Mouse (Mus musculus) NIH3T3 (cell line): ENCODE measurements around the gene Trpm7.

Source experiments
- DNase-seq: peaks from one replicate; pipeline ENCODE4 v3.0.0-alpha.2; 2012; ENCODE audit warnings: low read depth

Trpm7 gene

GRCm38 (mm10) chr2:126816644-126817347 lies 59.2 kb downstream of the Trpm7 start:
- DNase-seq = no peak

GRCm38 (mm10) chr2:126815822-126816221 lies 60.2 kb downstream of the Trpm7 start:
- DNase-seq = peak; percentile 46

- no peak for DNase-seq
These were observed 74.0 kb downstream of the Trpm7 start for GRCm38 (mm10) chr2:126801980-126802379.

- no peak for DNase-seq
These were observed 77.6 kb downstream of the Trpm7 start for GRCm38 (mm10) chr2:126798455-126798854.

GRCm38 (mm10) chr2:126795708-126796107 lies 80.3 kb downstream of the Trpm7 start:
- DNase-seq = peak; percentile 18

GRCm38 (mm10) chr2:126792611-126793010 lies 83.4 kb downstream of the Trpm7 start:
- DNase-seq = peak; percentile 53

- DNase-seq = no peak
These were observed 88.2 kb downstream of the Trpm7 start for GRCm38 (mm10) chr2:126787721-126788342.

- DNase-seq = no peak
These were observed 92.7 kb downstream of the Trpm7 start, which contains the start of gene Usp50 for GRCm38 (mm10) chr2:126783370-126783769. TSS of gene Usp50 (minus strand) at chr2:126783470.

- DNase-seq = peak; percentile 96
These were observed 93.6 kb downstream of the Trpm7 start for GRCm38 (mm10) chr2:126782433-126782832.

- no peak for DNase-seq
These were observed 94.6 kb downstream of the Trpm7 start for GRCm38 (mm10) chr2:126781478-126781877.

- DNase-seq = no peak
These were observed 95.7 kb downstream of the Trpm7 start for GRCm38 (mm10) chr2:126780286-126780685.

GRCm38 (mm10) chr2:126778806-126779205 lies 97.2 kb downstream of the Trpm7 start:
- no peak for DNase-seq

- no peak for DNase-seq
These were observed 99.6 kb downstream of the Trpm7 start for GRCm38 (mm10) chr2:126776416-126776815.

- DNase-seq = no peak
These were observed 100.1 kb downstream of the Trpm7 start for GRCm38 (mm10) chr2:126775951-126776350.

- no peak for DNase-seq
These were observed 103.8 kb downstream of the Trpm7 start for GRCm38 (mm10) chr2:126772217-126772616.

- peak; percentile 83 for DNase-seq
These were observed 106.4 kb downstream of the Trpm7 start for GRCm38 (mm10) chr2:126769431-126770181.

GRCm38 (mm10) chr2:126768194-126768593 lies 107.8 kb downstream of the Trpm7 start:
- peak; percentile 64 for DNase-seq

- no peak for DNase-seq
These were observed 108.4 kb downstream of the Trpm7 start for GRCm38 (mm10) chr2:126767599-126767998.

GRCm38 (mm10) chr2:126765867-126766582 lies 110.0 kb downstream of the Trpm7 start:
- DNase-seq = no peak

- peak; percentile 44 for DNase-seq
These were observed 116.7 kb downstream of the Trpm7 start for GRCm38 (mm10) chr2:126759351-126759750.

- DNase-seq = no peak
These were observed 120.4 kb downstream of the Trpm7 start for GRCm38 (mm10) chr2:126755664-126756063.

- DNase-seq = no peak
These were observed 132.6 kb downstream of the Trpm7 start for GRCm38 (mm10) chr2:126743389-126743788.
